Mouse (Mus musculus) kidney, adult 8-10 months (tissue): ENCODE results near the gene Lingo1.

Experiments used
- DNase-seq, 2 experiments: peaks; one replicate each; pipeline ENCODE4 v3.0.0; 2022

Gene Lingo1

GRCm38 (mm10) chr9:56722089-56722825 lies 74.0 kb downstream of the Lingo1 start:
- no peak for DNase-seq

GRCm38 (mm10) chr9:56718984-56719383 lies 77.3 kb downstream of the Lingo1 start:
- no peak for DNase-seq

DNA sequence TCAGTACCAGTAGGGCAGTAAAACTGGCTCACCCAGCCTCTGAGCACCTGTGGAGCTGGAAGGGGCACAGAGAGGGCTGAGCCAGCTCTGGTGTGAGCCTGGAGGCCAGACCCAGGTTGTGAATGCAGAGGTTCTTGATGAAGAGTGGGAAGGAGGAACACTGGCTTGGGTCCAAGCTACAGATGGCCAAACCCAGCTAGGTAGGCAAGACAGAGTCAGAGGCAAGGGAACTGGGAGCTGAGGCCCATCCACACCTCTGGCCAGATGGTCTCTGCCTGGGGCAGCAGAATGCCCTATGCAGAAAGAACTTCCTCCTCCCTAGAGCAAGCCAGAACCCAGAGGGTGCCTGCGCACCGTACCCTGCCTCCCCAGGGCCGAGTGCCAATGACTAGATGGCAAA lies 79.7 kb downstream of the Lingo1 start:
- no peak for DNase-seq

GRCm38 (mm10) chr9:56716066-56716465 lies 80.2 kb downstream of the Lingo1 start:
- no peak for DNase-seq

GRCm38 (mm10) chr9:56714391-56714790 lies 81.9 kb downstream of the Lingo1 start:
- DNase-seq = no peak

DNA sequence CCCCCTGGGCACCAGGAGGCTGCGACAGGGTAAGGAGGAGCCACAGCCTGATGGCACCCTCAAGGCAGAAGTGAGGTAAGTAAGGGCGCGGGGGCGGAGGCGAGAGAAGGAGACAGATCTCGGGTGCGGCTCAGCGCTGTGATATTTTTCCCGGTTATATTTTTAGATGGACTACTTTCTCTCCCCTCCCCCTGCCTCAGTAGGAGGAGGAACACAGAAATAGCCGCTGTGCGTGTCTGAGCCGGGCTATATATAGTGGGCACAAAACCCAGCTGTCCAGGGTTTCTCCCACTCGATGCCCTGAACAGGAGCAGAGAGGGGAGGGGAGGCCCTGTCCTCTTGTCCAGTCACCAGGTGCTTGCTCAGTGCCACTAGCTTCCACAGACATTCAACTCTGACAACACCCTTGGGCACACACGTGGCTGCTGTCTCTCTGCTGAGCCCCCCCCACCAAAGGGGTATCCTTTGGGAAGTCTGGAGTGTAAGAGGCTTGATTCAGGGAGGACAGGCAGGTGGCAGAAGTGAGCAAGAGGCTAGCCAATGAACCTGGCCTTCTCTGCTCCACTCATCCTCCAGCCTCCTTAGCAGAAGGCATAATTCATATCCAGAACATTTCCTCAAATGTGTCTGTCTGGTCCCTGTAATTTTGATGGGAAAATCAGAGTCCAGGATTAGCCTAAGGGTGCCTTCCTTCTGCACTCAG lies 83.5 kb downstream of the Lingo1 start:
- no peak for DNase-seq

DNA sequence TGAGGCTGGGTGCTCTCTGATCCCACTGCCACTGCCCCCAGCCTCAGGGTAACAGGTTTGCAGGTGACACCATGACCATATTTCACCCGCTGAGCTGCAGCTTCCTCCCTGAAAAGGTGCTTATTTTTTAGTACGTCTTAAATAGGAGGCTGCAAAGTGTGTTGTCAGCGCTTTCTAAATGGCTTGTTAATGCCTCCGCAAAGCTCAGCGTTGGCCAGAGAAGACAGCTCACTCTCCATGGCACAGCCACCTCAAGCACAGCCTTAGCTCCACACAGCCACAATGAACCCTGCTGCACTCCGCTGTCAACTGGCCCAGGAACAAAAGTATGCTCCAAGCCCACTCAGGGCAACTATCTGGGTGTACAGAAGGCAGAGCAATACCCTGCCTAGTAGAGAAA lies 85.3 kb downstream of the Lingo1 start:
- DNase-seq = no peak

GRCm38 (mm10) chr9:56706482-56707085 lies 89.7 kb downstream of the Lingo1 start:
- no peak for DNase-seq

- no peak for DNase-seq
These were observed 94.9 kb downstream of the Lingo1 start for GRCm38 (mm10) chr9:56701394-56701793.

- no peak for DNase-seq
These were observed 95.4 kb downstream of the Lingo1 start for GRCm38 (mm10) chr9:56700866-56701265.

DNA sequence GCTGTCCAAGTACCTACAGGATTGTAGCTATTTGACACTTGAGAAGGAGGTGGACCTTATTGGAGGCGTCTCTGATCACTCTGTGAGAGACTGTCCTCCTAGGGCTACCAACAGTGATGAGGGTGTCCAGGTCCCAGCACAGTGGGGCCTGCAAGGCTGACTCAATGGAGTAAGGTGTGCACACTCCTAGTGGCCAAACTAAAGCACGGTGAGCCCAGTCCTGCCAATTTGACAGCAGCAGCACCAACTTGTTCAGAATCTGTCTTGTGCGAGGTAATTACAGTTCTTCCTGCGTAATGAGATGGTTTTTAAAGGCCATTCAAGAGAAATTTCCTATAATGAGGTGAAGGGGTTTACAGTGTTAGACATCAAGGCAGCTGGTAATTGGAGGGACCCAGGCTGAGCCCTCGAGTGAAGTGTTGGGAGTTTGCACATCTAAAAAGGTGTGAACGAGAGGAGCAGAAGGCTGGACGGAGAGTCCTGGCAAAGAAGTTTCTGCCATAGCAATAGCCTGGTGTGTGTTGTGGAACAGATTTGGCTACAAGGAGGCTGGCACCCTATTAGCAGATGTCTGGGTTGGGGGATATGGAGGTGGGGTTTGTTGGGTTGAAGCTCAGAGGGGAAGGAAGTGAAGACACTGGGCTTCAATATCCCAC lies 97.4 kb downstream of the Lingo1 start:
- DNase-seq = no peak

GRCm38 (mm10) chr9:56694079-56694478 lies 102.2 kb downstream of the Lingo1 start:
- DNase-seq = no peak

GRCm38 (mm10) chr9:56691226-56691625 lies 105.0 kb downstream of the Lingo1 start:
- no peak for DNase-seq

GRCm38 (mm10) chr9:56690679-56691078 lies 105.6 kb downstream of the Lingo1 start:
- no peak for DNase-seq

DNA sequence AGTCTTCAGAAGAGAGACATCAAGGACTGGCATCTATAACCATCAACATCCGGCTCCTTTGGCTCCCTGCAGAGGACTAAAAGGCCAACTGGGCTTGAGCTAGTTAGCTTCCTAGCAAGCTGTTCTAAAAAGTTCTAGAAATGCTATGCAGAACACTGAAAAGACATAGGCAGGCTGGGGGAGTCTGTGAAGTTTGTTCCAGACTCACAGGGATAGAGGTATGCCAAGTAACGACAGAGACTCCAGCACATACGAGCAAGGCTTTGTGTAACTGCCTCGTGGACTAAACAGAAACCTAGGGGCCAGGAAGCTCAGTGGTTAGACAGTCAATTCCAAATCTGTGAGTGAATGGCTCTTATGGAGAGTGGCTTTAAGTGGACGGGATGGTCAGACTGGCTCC lies 108.8 kb downstream of the Lingo1 start:
- no peak for DNase-seq

DNA sequence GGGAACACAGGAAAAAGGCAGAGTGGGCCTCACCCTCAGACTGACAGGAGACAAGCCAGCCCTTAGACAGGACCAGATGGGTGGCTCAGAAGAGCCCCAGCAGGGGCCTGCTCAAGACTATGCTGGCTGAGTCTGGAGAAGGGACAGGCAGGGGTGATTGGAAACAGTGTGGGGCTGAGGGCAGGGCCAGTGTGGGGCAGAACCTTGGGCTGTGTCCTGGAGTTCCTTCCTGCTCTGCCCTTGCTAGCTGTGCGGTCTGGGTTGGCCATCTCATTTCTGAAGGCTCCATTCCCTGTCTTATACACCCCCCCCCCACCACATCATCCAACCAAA lies 109.2 kb downstream of the Lingo1 start:
- DNase-seq = no peak

- DNase-seq = no peak
These were observed 109.7 kb downstream of the Lingo1 start for GRCm38 (mm10) chr9:56686339-56687144.

DNA sequence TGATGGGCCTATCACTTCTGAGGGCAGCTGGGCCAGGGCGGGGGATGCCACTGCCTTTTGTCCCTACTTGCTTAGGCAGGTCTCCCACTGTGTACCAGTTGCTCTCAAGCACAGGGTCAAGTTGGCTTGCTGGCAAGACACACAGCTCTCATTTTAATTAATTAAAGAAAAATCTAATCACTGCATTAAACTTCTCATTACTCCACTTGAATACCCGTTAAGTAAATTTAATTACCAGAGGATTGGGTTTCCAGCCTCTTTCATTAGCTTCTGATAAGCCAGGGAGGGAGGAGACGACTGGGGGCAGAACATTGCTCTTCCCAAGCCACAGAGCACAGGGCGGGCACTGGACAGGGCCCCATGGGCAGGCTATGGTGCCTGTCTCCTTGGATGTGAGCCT lies 113.4 kb downstream of the Lingo1 start:
- DNase-seq = no peak

DNA sequence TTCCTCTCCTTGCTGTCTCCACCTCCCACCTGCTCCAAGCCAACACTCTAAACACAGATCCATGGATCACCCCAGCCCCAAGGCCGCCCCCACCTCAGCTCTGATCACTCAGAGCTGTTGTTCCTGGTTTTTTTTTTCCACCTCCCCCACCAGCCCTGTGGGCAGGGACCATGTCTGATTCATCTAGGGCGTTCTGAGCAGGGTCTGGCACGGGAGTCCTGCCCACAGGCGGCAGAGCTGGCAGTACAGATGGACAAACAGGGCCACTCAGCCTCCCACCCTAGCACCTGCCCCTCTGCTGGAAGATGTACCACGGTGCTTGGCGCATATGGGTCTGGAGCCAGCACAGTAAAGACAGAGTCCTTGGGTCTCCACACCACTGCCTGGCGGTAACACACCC lies 114.3 kb downstream of the Lingo1 start:
- no peak for DNase-seq

DNA sequence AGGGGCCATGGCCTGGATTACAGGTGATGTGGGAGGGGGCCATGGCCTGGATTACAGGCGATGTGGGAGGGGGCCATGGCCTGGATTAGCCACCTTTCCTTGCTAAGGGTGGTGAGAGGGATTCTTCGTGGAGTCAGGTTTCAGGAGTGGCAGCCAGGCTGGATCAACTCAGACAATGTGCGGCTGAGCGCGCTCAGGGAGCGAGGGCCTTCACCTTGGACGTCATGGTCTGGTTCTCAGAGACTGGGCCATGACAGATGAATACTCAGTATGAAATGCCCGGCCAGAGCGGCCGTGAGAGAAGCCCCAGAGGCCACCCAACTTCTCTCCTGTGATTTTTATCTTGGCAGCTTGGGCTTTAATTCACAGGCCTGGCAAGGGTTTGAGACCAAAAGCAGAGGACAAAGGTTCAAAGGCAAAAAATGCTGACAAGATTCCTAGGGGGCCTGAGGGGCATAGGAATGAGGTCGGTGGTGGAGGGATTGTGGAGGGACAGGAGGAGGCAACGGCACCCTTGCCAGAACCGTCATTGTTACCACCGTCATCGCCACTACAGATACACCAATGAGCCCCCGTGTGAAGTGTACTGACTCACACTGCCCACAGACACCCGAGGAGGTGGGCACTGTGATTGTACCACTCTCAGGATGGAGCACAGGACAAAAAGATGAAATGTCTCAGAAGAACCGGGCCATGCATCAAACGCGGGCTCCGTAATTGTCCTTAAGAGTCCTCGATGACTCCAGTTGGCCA lies 117.2 kb downstream of the Lingo1 start:
- no peak for DNase-seq

DNA sequence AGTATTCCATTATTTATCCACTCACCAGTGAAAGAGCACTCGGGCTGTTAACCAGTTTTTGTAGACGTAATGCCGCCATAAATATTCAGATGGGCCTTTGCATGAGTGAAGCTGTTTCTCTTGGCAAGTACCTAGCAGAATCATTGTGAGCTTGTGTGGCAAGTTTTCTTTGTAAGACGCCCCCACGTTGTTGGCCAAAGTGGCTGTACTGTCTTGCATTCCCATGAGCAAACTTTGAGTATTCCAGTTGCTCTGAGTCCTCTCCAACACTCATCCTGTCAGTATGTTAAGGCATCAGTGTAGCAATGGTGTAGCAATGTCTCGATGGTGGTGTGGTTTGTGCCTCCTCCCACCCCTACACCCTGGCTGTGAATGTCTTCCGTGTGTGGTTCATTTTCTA lies 120.6 kb downstream of the Lingo1 start:
- DNase-seq = no peak

DNA sequence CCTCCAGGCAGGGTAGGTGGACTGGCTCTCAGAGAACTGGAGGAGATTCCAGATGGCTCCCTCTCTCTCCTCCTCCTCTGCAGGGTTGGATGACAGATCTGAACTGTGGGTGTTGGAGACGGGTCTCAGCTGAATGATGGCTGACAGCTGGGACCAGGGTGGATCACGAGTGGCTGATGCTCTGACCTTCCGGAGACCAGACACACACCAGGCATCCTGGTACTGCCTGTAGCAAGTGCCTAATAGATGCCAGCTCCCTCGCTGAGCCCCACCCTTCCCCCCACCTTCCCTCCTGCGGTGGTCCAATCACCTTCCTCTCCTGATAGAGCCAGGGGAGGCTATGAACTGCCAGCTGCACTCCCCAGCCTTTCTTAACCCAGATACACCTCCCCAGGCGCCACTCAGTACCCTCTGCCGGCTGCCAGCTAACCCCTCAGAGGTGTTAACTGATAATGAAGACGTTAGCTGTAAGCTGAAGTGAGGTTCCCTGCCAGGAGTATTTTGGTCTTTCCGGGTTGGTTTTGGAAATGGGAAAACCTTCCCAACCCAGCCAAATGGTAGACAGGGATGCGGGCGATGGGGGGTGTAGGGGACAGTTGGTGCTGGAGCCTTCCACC lies 126.6 kb downstream of the Lingo1 start:
- DNase-seq = no peak
